Mouse (Mus musculus) heart, embryonic 16.5 days (tissue): ENCODE data around the gene Cep350. TPM values are rescaled to one million over a fixed set of nuclear protein-coding genes. Genes with fewer than 3 reads are reported as not detected.

Source experiments
- ATAC-seq: fragments of 200-750 bp; cut with Nextera tagmentation; replicated peaks from 2 replicates; pipeline ENCODE4 v1.8.0; 2017; ENCODE audit warnings: moderate number of reproducible peaks; ENCODE audit not compliant: insufficient read depth, low FRiP score; ENCODE audit errors: extremely low read depth
- H3K27ac ChIP-seq: fragments of 300-500 bp; sonication (generic); 2 replicates; pipeline ENCODE4 v1.5.1; 2014; ENCODE audit warnings: mild to moderate bottlenecking, low read length, control low read depth, moderate library complexity
- H3K27me3 ChIP-seq: fragments of 300-500 bp; sonication (generic); 2 replicates; pipeline ENCODE4 v1.6.1; 2014; ENCODE audit warnings: low read length, mixed read lengths; ENCODE audit not compliant: control insufficient read depth, insufficient read depth
- H3K36me3 ChIP-seq: fragments of 300-500 bp; sonication (generic); 2 replicates; pipeline ENCODE4 v1.6.1; 2014; ENCODE audit not compliant: control insufficient read depth, insufficient read depth
- H3K4me1 ChIP-seq: fragments of 300-500 bp; sonication (generic); 2 replicates; pipeline ENCODE4 v1.6.1; 2014; ENCODE audit warnings: low read length, mixed read lengths; ENCODE audit not compliant: control insufficient read depth, insufficient read depth
- H3K4me2 ChIP-seq: fragments of 300-500 bp; sonication (generic); 2 replicates; pipeline ENCODE4 v1.6.1; 2014; ENCODE audit warnings: low read depth, mild to moderate bottlenecking, control low read depth, low read length
- H3K4me3 ChIP-seq: fragments of 300-500 bp; sonication (generic); 2 replicates; pipeline ENCODE4 v1.5.1; 2014; ENCODE audit warnings: mild to moderate bottlenecking, control low read depth, low read length
- H3K9ac ChIP-seq: fragments of 300-500 bp; sonication (generic); 2 replicates; pipeline ENCODE4 v1.6.1; 2014; ENCODE audit warnings: low read length, control low read depth
- H3K9me3 ChIP-seq: fragments of 300-500 bp; sonication (generic); replicated peaks from 2 replicates; pipeline ENCODE4 v1.6.1; 2016; ENCODE audit warnings: low read length; ENCODE audit not compliant: control insufficient read depth
- WGBS: fragments of 180-500 bp; shearing (Covaris S2); extraction: QIAGEN DNeasy Blood & Tissue Kit; methylation state at CpG from one replicate; pipeline ENCODE4 v1.1.7; 2014; 5-methylcytosine and 5-hydroxymethylcytosine counted together
- polyA plus RNA-seq: library from polyadenylated mRNA; unstranded; fragments of >200 nt; fragmentation: Nextera tagmentation; extraction: Ambion mirVana; gene quantifications from 2 replicates; pipeline ENCODE4 v1.2.1, GENCODE M21; 2015

The Cep350 gene
- polyA plus RNA-seq, 1 experiment from 2014 or later: 5.1 TPM

GRCm38 (mm10) chr1:155853009-155853408 is 120.0 kb downstream of the Cep350 start:
- no peak for ATAC-seq
- Histone ChIP-seq H3K4me2 (no peak overlapping the region), H3K4me1 (no peaks in the 10 kb centered on the region), H3K4me3 (no peak overlapping the region), H3K27ac (no peak overlapping the region), H3K9me3 (no peaks in the 10 kb centered on the region), H3K36me3 (peaks cover 30% of the 10 kb centered on the region), H3K9ac (no peak overlapping the region), H3K27me3 (no peaks in the 10 kb centered on the region)
- 95% methylated on average over 5 of the region's 5 CpGs for WGBS

GRCm38 (mm10) chr1:155844235-155844634 is 128.8 kb downstream of the Cep350 start:
- no peak overlapping the region for H3K4me2 ChIP-seq
- H3K36me3 ChIP-seq: peaks cover 28% of the 10 kb centered on the region
- H3K9me3 ChIP-seq: no peaks in the 10 kb centered on the region
- H3K27me3 ChIP-seq: no peaks in the 10 kb centered on the region
- ATAC-seq: peak; percentile 52; the same call in 1 of the 2 replicates
- H3K27ac ChIP-seq: peak overlapping the region; percentile 17; the same call in 1 of the 2 replicates
- H3K4me3 ChIP-seq: no peak overlapping the region
- no peak overlapping the region for H3K9ac ChIP-seq
- H3K4me1 ChIP-seq: peaks cover 9% of the 10 kb centered on the region
- 56% methylated on average over 5 of the region's 5 CpGs for WGBS

GRCm38 (mm10) chr1:155843538-155843937 is 129.5 kb downstream of the Cep350 start:
- WGBS: 74% methylated on average over 4 of the region's 4 CpGs
- no peak overlapping the region for H3K9ac ChIP-seq
- H3K4me2 ChIP-seq: no peak overlapping the region
- no peaks in the 10 kb centered on the region for H3K27me3 ChIP-seq
- H3K27ac ChIP-seq: peak overlapping the region; percentile 17; the same call in 1 of the 2 replicates
- no peak overlapping the region for H3K4me3 ChIP-seq
- no peak for ATAC-seq
- no peaks in the 10 kb centered on the region for H3K9me3 ChIP-seq
- peaks cover 9% of the 10 kb centered on the region for H3K4me1 ChIP-seq
- H3K36me3 ChIP-seq: peaks cover 26% of the 10 kb centered on the region

- H3K4me2 ChIP-seq: no peak overlapping the region
- H3K4me3 ChIP-seq: no peak overlapping the region
- H3K27ac ChIP-seq: no peak overlapping the region
- no peaks in the 10 kb centered on the region for H3K36me3 ChIP-seq
- H3K27me3 ChIP-seq: no peaks in the 10 kb centered on the region
- no peak for ATAC-seq
- H3K9me3 ChIP-seq: peaks cover 5% of the 10 kb centered on the region; the same call in 1 of the 2 replicates
- 48% methylated on average over 2 of the region's 2 CpGs for WGBS
- H3K4me1 ChIP-seq: no peaks in the 10 kb centered on the region
- no peak overlapping the region for H3K9ac ChIP-seq
Observed at GRCm38 (mm10) chr1:155835667-155836066, 137.4 kb downstream of the Cep350 start.

GRCm38 (mm10) chr1:155833610-155834009 is 139.4 kb downstream of the Cep350 start:
- ATAC-seq: no peak
- Histone ChIP-seq H3K27me3 (no peaks in the 10 kb centered on the region), H3K4me2 (no peak overlapping the region), H3K4me1 (no peaks in the 10 kb centered on the region), H3K9me3 (peaks cover 5% of the 10 kb centered on the region; the same call in 1 of the 2 replicates), H3K4me3 (no peak overlapping the region), H3K36me3 (no peaks in the 10 kb centered on the region), H3K9ac (no peak overlapping the region), H3K27ac (no peak overlapping the region)
- WGBS: 81% methylated on average over 9 of the region's 9 CpGs

GRCm38 (mm10) chr1:155831958-155832357 is 141.1 kb downstream of the Cep350 start:
- Histone ChIP-seq H3K4me2 (no peak overlapping the region), H3K27ac (no peak overlapping the region), H3K4me3 (no peak overlapping the region), H3K9me3 (no peaks in the 10 kb centered on the region), H3K4me1 (no peaks in the 10 kb centered on the region), H3K27me3 (no peaks in the 10 kb centered on the region), H3K36me3 (no peaks in the 10 kb centered on the region), H3K9ac (no peak overlapping the region)
- 79% methylated on average over 3 of the region's 3 CpGs for WGBS
- ATAC-seq: no peak

- Histone ChIP-seq H3K36me3 (no peaks in the 10 kb centered on the region), H3K4me3 (no peak overlapping the region), H3K27ac (no peak overlapping the region), H3K4me1 (no peaks in the 10 kb centered on the region), H3K9me3 (no peaks in the 10 kb centered on the region), H3K4me2 (no peak overlapping the region), H3K9ac (no peak overlapping the region), H3K27me3 (no peaks in the 10 kb centered on the region)
- ATAC-seq: no peak
- 64% methylated on average over 6 of the region's 6 CpGs for WGBS
Observed at GRCm38 (mm10) chr1:155830861-155831260, 142.2 kb downstream of the Cep350 start.

GRCm38 (mm10) chr1:155827703-155828295 is 145.3 kb downstream of the Cep350 start:
- WGBS: 46% methylated on average over 8 of the region's 8 CpGs
- ATAC-seq: no peak
- Histone ChIP-seq H3K4me1 (no peaks in the 10 kb centered on the region), H3K9ac (no peak overlapping the region), H3K9me3 (no peaks in the 10 kb centered on the region), H3K36me3 (no peaks in the 10 kb centered on the region), H3K27me3 (no peaks in the 10 kb centered on the region), H3K27ac (no peak overlapping the region), H3K4me3 (no peak overlapping the region), H3K4me2 (no peak overlapping the region)

- Histone ChIP-seq H3K4me2 (no peak overlapping the region), H3K4me1 (no peaks in the 10 kb centered on the region), H3K36me3 (no peaks in the 10 kb centered on the region), H3K9ac (no peak overlapping the region), H3K9me3 (no peaks in the 10 kb centered on the region; the same call in 1 of the 2 replicates), H3K4me3 (no peak overlapping the region), H3K27ac (no peak overlapping the region), H3K27me3 (no peaks in the 10 kb centered on the region)
- ATAC-seq: no peak
- WGBS: 54% methylated on average over 5 of the region's 5 CpGs
Observed at GRCm38 (mm10) chr1:155826803-155827395, 146.2 kb downstream of the Cep350 start.
